Mouse (Mus musculus) lung, adult 10 weeks (tissue): ENCODE results near the gene Plekhg3. TPM values are rescaled to one million over a fixed set of nuclear protein-coding genes. Genes with fewer than 3 reads are reported as not detected.

Source experiments
- polyA plus RNA-seq: library from polyadenylated mRNA; stranded (reverse); fragments of 350-450 nt; fragmentation: Illumina TruSeq; extraction: RNeasy Lipid Tissue Mini Kit (QIAGEN cat#74804); gene quantifications from one replicate; pipeline ENCODE4 v1.2.3, GENCODE M21; 2014; ENCODE audit warnings: low read depth, low replicate concordance; ENCODE audit not compliant: insufficient read depth

Plekhg3 gene
- 6.8 TPM for polyA plus RNA-seq

GRCm38 (mm10) chr12:76530580-76531139 lies at the start of gene Plekhg3:
TSS of gene Plekhg3 (plus strand) at chr12:76530891.

Other genes with a start within 250 kb of the Plekhg3 start
- 60.0 TPM for gene Akap5, start 206.0 kb upstream of the Plekhg3 start, polyA plus RNA-seq
- 4.1 TPM for gene Zbtb25, start 161.3 kb upstream of the Plekhg3 start, polyA plus RNA-seq
- 2.5 TPM for gene Zbtb1, start 160.6 kb upstream of the Plekhg3 start, polyA plus RNA-seq
- 9.7 TPM for gene Hspa2, start 126.7 kb upstream of the Plekhg3 start, polyA plus RNA-seq
- 7.8 TPM for gene Ppp1r36, start 113.4 kb upstream of the Plekhg3 start, polyA plus RNA-seq
- gene Sptb, start 179.7 kb downstream of the Plekhg3 start, polyA plus RNA-seq = 0.46 TPM
- 113 TPM for gene Churc1, start 234.6 kb downstream of the Plekhg3 start, polyA plus RNA-seq
- 7.6 TPM for gene Fntb, start 234.7 kb downstream of the Plekhg3 start, polyA plus RNA-seq